Mouse (Mus musculus) E14TG2a.4 (cell line): ENCODE measurements around the gene Elmod1.

ENCODE experiments used
- CTCF ChIP-seq: conservative IDR thresholded peaks from 2 replicates; pipeline ENCODE4 v1.5.1; 2014; ENCODE audit warnings: low read length
- NANOG ChIP-seq: IDR thresholded peaks from 2 replicates; pipeline ENCODE4 v1.6.1; 2014; ENCODE audit warnings: borderline replicate concordance, low read length, mixed read lengths
- POU5F1 ChIP-seq: IDR thresholded peaks from 2 replicates; pipeline ENCODE4 v1.6.1; 2014; ENCODE audit warnings: low read length, borderline replicate concordance

DNA sequence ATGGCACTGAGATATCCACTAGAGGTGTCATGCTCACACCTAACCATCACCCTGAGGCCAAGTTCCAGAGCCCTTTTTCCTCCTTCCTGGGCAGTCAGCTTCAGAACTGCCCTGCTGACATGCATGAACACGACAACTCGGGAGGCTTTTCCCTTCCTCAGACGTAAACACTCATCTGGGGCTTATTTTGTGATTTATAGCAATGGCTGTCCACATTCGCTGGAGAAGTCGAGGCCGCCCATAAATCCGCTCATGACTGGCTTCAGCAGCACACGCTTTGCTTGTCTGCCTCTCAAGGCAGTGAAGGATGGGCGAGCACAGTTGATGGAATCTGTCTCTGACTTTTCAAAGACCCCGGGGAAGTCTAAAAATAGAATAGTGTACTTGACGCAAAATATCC is 18.1 kb downstream of the Elmod1 start:
- no peak for TF ChIP-seq CTCF
- TF ChIP-seq POU5F1: no peak
- no peak for TF ChIP-seq NANOG
